Mouse (Mus musculus): ENCODE data around the gene Commd9.

Commd9 gene

DNA sequence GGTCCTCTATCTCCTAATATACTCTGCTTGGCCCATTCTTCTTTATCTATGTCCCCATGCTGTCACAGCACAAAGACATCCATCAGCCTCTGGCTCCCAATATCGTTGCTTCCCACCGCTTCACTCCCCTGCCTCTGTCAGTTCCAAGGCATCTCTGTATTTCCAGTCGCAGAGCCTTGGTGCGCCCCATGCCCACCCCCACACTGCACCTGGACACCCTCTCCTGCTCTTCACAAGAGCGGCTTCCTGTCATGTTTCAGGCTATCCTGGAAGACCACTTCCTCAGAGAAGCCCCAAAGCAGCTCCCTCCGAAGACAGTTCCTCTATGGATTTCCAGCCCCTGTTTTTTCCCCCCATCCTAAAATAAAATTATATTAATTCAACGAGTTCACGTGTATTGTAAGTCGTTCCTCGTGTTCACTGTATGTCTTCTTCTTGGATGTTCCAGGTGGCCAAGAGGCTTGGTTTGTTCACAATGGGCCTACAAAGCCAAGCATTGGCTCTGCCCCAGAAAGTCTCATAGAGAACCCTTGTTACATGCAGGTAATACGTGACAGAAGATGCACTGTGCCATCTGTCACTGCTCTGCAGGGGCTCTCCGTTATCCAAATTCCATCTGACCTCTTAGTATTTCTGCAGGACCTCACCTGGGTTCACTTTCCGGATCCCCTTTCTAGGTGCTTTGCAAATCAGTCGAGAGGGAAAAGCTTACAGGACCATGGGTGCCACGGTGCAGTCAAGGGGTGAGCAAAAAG is 23.5 kb downstream of the Commd9 start:
- no peak for DNase-seq (ENCODE audit: low read depth, low spot score)

DNA sequence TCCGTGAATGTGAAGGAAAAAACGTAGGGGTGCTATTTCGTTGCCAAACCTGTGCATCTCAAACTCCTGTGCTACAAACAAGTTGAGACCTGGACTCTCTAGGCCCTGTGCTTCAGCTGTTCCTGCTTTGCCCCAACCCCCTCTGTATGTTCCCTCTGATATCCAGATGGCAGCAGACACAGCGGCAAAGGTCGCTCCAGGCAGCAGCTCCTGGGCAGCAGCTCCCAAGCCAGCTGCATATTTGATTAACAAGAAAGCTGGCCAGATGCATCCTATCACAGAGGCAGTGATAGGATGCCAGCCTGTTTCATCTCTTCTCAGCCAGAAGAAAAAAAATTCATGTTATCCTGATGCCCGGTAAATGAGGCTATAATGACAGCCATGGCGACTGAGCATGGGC is 32.5 kb downstream of the Commd9 start:
- DNase-seq (ENCODE audit: low read depth, low spot score): no peak

DNA sequence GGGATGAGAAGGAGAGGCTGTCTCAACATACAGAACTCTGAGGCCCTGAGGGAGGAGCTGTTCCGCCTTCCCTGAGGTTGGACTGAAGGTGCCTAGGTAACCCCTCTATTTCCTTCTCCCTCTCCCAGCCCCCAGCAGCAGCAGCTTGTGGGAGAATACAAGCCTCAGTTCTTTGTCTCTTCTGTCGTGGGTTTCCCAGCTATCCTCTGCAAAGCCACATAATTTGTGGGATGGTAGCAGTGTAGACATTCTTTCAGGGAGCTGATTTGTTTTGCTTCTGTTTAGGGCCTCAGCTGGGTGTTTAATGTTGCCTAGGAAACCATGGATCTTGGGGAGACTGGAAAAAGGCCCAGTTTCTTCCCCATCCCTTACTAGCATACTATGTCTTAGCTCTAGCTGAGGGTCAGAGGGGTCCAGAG is 34.1 kb downstream of the Commd9 start:
- no peak for DNase-seq (ENCODE audit: low read depth, low spot score)

DNA sequence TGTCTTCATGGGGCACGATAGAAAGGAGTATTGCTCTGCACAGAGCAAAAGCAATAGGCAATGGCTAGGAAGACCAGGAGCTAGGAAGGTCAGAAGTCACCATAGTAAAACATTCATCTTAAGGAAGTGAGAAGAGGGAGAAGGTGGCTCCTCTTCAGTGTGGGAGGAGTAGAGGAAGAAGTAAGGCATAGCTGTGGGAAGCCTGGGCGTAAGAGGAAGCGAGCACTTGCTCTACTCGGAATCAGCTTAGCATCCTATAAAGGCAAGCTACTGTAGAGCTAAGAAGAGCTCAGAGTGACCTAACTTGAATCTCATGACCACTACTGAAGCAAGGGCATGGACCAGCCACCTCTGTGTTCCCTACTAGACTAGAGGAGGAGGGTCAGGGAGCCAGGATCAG is 36.3 kb downstream of the Commd9 start:
- DNase-seq (ENCODE audit: low read depth, low spot score): no peak

DNA sequence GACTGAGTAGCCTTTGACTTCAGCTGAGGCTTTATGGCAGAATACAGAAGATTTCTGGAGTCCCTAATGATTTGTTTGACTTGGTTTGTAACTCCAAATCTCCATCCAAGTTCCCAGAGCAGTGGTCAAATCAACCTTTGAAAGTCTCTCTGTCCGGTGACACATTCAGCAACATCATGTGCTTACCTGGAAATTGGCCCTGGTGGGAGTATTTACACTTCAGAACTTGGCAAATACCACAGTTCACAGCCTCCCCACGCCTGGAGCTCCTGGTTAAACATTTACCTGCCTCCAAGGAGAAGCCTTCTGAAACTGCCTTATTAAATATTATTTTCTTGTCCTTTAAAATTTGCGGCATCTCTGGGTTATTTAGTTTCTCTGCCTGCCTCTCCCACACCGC is 37.1 kb downstream of the Commd9 start:
- no peak for DNase-seq (ENCODE audit: low read depth, low spot score)

DNA sequence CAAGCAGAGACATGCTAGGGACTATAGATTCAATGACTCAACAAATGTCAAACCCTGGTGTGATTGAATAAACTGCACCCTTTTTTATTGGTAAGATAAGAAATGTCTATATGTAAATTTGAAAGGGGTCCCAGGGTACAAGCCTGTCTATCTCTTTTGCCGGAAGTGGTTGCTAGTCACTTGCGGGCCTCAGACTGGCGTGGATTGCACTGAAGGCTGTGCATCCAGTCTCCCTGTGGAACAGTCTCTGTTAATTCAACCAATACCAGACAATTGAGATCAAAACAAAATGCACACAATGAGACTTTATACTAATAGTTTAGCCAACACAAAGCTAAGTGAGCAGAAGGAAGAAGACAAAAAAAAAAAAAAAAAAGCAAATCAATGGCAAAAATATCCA is 39.1 kb downstream of the Commd9 start:
- DNase-seq (ENCODE audit: low read depth, low spot score): no peak

DNA sequence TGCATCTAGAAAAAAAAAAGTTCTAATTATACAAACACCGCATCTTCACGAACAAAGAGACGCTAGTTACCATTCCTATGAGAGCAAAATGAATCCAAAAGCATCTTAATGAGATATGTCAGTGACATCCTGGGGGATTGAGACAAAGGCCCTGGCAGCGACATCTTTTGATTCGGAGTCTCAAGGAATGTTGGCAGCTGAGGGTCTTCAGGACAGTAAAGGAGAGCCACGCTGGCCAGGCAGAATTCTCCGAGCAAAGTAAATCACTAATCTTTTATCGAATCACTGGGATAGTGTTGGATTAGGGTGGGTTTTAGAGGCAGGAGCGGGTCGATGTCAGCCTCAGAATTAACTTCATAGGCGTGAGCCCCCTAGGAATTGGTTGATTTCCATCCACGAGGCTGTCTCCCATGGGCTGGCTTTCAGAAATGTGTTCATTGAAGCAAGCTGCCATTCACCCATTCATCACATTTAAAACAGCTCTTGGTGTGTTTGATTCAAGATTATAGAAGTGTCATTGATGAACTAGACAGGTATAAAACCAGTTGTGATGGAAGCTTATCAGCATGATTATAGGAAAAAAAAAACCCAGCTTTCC is 39.6 kb downstream of the Commd9 start:
- DNase-seq (ENCODE audit: low read depth, low spot score): no peak

DNA sequence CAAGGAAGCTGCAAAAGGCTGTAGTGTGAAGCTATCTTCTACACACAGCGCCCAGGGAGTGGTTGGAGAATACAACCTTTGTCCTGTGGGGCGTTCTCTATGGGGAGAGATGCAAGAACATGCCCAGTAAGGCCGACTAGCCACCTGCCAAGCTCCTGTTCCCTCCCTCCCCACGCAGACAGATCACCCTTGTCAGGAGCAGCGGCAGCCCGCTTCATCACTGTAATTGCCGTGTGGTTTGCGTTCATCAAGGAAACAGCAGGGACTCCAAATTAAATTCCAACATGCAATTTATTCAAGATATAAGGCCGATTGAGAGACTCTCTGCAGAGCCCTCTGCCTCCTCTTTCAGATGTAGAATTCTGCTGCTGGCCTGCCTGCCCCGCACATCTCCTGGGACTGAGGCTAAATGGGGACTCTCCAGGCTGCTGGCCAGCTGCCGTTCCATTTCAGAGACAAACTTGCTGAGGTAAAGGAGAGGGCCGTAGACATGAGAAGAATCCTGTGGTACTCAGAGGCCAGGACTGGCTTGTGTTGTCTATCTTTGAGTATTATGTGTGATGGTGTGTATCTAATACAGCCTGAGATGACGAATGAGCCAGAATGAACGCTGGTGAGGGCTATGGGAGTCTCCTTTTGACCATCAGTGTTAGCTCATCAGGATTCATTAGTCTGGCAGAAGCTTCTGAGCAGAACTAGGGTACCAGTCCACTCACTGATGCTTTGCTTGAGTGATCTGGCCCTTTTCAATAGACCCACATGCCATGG is 46.3 kb downstream of the Commd9 start:
- no peak for DNase-seq (ENCODE audit: low read depth, low spot score)

DNA sequence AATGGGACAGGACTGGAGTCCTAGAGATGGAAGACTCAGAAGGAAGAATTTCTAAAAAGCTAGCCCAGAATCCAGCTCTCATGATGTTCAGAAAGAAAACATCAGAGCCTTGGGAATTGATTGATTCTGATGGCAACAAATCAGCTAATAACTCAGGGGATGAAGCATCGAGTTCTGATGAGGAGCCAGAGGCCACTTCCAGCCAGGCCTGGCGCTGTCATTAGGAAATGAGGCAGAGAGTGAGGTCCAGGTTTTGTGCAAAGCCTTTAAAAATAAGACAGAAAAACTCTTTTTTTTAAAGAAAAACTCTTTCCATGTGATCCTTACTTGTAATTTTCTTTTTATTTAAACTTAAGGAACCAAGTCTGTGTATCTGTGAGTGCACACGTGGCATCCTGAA is 47.3 kb downstream of the Commd9 start:
- DNase-seq (ENCODE audit: low read depth, low spot score): no peak

DNA sequence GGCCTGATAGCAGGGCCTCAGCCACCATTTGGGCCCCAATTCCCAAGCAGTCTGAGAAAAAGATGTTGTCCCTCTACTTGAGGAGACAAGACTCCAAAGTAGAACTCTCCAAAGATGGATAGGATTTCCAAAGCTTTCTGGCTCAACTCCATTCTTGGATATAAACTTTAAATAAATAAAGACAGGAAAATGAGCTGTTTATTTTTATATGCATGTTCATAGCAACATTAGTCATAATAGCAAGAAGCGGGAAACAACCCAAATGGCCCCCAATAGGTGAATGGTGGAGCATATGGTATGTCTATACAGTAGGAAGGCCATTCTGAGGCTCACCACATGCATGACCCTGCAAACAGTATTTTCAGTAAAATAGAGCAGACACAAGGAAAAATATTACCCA is 49.0 kb downstream of the Commd9 start:
- no peak for DNase-seq (ENCODE audit: low read depth, low spot score)

DNA sequence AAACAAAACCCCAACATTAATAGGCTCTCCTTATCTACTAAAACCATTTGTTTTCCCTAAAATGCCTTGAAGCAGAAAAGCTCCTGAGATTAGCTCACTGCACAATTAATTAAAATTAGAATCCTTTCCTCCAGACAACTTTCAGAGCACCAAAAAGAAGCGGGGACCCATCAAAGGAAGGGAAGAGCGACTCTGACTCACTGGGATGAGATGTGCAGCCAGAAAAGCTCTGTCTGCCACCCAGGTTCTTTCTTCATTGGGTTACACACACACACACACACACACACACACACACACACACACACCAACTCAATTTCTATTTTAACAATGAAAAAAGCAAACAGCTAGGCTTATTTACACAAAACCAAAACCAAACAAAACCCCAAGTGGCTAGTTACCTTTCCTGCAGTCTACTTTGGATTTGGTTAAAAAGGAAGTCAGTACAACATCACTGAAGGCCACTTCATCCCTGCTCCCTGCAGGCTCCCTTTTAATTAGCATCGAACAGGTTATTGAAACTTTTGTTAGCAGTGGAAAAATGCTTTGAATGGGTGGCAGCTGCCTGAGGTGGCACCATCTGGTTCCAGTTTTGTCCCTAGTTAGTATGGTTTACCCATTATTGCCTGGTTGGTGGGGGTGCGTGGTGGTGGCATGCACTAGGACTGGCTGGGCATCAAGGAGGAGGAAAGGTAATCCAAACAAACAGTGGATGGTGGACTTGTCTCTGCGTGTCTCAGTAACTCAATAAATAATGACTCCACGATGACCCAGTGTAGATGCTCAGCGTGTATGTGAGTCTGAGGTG is 64.9 kb downstream of the Commd9 start:
- DNase-seq (ENCODE audit: low read depth, low spot score): no peak
